Mouse (Mus musculus) urinary bladder, adult 18-20 months (tissue): ENCODE data around the gene Wdfy4.

ENCODE experiments used
- DNase-seq, 2 experiments: peaks; one replicate each; pipeline ENCODE4 v3.0.0; 2022; ENCODE audit warnings: low spot score in 2 of 2, mixed read lengths in 2 of 2

The Wdfy4 gene

GRCm38 (mm10) chr14:33078596-33078995 is 106.7 kb downstream of the Wdfy4 start:
- no peak for DNase-seq

GRCm38 (mm10) chr14:33078110-33078509 is 107.2 kb downstream of the Wdfy4 start:
- DNase-seq, result no peak

GRCm38 (mm10) chr14:33073355-33073754 is 112.0 kb downstream of the Wdfy4 start:
- DNase-seq, result no peak

GRCm38 (mm10) chr14:33072351-33072750 is 113.0 kb downstream of the Wdfy4 start:
- no peak for DNase-seq

DNA sequence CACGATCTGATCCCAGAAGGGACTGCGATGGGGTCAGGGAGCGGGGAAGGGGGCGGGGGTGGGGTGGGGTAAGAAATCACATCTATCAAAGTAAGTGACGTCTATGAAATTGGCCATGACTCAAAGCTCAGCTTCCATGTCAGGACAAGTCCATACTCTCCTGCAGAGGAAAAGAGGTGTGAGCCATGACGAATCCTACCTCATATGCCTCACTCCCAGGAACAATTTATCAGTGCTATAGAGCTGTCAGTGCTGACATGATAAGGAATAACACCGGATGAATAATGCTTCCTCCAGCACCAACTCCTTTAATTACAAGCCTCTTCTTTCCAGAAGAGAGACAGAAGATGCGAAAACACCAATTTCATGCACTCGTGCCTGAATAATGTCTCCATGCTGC is 117.6 kb downstream of the Wdfy4 start:
- DNase-seq, result no peak

GRCm38 (mm10) chr14:33062996-33063395 is 122.3 kb downstream of the Wdfy4 start:
- no peak for DNase-seq

DNA sequence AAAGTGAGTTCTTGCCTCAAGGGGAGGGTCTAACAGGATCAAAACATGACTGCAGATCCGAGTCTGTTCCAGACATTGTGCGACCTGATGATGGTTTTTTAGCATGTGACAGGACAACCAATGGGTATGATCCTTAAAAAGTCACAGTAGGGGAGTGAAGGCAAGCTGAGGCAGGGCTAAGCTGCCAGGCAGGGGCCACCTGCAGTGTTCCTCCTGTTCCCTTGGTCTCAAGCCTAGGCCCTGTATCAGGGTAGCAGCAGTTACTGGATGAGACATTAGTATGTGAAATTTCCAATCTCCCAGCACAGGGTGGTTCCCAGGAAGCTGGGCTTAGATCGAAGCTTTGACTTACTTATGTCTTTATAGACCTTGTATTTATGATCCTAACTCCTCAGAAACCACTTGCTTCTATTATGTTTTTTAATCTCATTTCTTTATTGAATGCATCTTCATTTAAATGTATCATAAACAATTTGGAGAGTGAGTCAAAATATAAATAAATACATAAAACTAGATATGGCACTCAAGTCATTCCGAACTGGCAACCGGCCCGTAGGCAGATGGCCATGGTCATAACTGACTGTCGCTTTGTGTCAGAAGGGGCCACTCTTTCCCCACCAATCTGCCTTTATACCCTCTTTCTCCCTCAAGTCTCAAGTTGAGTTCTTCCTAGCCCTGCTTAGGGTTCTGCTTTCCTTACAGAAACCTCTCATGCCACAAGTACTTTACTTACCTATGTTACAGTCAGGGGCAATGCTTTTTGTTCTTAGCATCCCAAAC is 126.2 kb downstream of the Wdfy4 start:
- no peak for DNase-seq

GRCm38 (mm10) chr14:33053441-33053840 is 131.9 kb downstream of the Wdfy4 start:
- no peak for DNase-seq

DNA sequence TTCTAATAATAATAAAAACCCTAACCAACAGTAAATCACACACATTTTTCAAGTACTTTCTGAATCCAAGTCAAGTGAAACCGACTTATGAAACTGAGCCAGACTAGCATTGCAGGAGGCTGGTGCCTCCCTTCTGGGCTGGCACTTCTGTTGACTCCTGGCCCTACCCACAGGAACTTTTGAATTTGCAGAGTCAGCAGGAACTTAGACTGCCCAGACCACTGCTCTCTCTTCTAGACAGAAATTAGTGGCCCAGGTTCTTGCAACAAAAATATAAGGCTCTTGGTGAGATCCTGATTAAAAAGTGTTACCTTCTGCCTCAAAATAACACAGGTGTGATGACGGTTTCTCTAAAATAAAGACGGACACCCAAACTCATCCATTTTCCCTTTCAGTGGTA is 140.1 kb downstream of the Wdfy4 start:
- no peak for DNase-seq

- DNase-seq, result no peak
Measured at GRCm38 (mm10) chr14:33036811-33037210, 148.5 kb downstream of the Wdfy4 start.

DNA sequence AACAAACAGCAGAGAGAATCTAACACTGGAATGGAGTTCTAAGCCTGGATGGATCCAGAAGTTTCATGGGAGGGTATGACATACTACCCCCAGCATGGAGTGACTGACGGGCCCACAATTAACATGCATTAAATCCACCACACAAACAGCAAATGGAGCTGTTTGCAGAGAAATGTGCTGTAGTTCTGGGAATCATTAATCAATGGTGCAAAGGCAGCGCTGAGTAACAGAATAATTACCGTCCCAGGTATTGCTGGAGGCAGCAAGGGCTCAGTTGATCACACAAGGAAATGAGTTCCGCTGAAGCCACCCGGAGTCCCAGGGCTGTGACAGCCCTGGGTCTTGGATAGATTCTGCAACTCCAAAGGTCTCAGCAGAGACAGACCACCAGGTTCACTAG is 149.9 kb downstream of the Wdfy4 start:
- no peak for DNase-seq

- no peak for DNase-seq
Measured at GRCm38 (mm10) chr14:33033424-33033823, 151.9 kb downstream of the Wdfy4 start.

DNA sequence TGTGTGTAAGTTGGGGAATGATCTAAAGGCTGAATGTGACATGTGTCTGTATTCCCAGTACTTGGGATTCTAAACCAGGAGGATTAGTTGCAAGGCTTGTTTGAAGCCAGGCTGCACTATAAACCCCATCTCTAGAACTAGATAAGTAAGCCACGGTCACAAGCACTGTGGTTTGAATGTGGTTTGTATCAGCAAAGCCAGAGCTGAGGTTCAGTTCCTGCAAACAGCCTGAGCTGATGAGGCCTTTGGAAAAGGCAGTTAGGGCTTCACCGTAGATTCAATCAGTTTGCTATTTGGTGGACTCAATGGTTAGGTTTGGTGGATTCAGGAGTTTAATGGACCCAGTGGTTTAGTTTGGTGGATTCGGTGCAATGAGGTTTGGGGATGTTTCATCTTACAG is 154.5 kb downstream of the Wdfy4 start:
- DNase-seq, result no peak

GRCm38 (mm10) chr14:33019606-33020005 is 165.7 kb downstream of the Wdfy4 start:
- DNase-seq, result no peak

DNA sequence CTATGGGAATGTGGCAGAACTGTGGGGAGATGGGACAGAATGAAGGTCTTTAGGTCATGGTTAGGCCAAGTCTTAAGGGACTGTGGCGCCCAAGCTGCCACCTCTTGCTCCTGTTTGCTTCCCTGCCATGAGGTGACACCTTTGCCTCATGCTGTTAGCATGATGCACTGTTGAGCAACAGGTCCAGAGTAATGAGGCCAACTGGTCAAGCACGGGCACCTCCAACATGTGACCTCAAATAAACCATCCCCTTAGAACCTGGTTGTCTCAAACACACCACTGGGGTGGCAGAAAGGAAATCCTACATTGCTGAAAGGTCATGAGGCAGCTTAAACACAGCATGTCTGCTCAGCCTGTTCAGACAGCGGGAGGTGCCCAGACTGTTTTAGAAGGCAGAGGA is 166.3 kb downstream of the Wdfy4 start:
- no peak for DNase-seq

DNA sequence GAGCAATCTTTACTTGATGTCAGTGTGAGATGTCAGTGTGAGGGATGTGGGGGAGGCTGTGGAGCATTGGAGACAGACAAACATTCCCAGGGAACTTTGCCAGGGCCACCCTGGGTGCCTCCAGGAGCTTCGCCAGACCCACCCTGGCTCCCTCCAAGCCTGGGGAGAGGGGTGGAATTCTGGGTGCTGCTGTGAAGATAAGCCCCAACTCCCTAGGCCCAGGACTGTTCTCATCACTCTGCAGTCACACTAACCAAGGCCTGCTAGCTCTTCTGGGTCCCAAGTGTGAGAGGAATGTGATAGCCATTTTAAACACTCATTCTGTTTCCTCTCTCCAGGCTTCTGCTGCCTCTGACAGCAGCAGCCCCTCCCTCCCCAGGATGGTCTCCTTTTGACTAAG is 177.7 kb downstream of the Wdfy4 start:
- no peak for DNase-seq

DNA sequence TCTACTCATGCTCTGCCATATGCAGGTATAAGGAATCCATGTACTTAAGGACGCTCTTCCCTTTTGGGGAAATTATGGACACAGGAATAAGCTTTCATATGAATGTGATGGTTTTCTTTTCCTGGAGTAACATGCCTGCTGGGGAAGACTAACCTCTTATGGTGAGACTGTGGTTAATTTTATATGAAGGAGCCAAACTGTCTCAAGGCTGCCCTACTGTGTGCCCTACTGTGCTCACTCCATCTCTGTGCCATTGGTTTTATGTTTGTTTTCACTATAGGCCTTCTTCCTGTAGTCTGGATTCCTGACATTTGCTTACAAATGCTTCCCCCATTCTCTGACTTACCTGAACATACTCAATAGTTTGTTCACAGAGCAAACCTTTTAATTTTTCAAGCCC is 180.2 kb downstream of the Wdfy4 start:
- no peak for DNase-seq

- no peak for DNase-seq
Measured at GRCm38 (mm10) chr14:33000112-33000979, 185.0 kb downstream of the Wdfy4 start.

GRCm38 (mm10) chr14:32999511-32999910 is 185.8 kb downstream of the Wdfy4 start:
- no peak for DNase-seq

- DNase-seq, result peak in 1 of 2 experiments; percentile 6
Measured at GRCm38 (mm10) chr14:32994954-32995636, 190.2 kb downstream of the Wdfy4 start.

- no peak for DNase-seq
Measured at GRCm38 (mm10) chr14:32991082-32991481, 194.2 kb downstream of the Wdfy4 start, which contains the start of gene Lrrc18. TSS of gene Lrrc18 (plus strand) at chr14:32991382.

- no peak for DNase-seq
Measured at GRCm38 (mm10) chr14:32986659-32987058, 198.6 kb downstream of the Wdfy4 start.
